Mouse (Mus musculus): ENCODE results near the gene 9530053A07Rik. TPM values are rescaled to one million over a fixed set of nuclear protein-coding genes. Genes with fewer than 3 reads are reported as not detected.

Gene 9530053A07Rik
- not detected in 2 replicates for polyA plus RNA-seq (2012)

DNA sequence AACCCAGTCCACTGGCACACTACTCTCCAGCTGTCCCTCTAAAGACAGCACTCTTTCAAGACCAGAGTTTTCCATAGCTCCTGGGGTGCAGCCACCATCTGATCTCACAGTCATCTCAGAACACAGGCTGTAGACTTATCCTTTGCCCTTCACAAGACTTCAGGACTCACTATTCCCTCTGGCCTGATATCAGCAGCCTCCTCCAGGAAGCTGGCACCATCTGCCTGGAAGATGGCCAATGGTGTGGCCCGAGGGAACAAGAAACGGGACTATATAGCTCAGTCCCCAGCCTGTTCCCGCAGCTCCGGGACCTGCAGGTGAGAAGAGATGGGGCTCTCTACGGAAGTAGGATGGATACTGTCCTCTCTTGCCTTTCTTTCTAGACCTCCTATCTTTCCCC, at the start of gene 9530053A07Rik:
9530053A07Rik (plus strand) TSS at position 301 of the 400 bp plus-strand sequence.
- no peak for TF ChIP-seq GATA1 (IDR thresholded peaks at IDR 0.05; ENCODE audit: low read length)

DNA sequence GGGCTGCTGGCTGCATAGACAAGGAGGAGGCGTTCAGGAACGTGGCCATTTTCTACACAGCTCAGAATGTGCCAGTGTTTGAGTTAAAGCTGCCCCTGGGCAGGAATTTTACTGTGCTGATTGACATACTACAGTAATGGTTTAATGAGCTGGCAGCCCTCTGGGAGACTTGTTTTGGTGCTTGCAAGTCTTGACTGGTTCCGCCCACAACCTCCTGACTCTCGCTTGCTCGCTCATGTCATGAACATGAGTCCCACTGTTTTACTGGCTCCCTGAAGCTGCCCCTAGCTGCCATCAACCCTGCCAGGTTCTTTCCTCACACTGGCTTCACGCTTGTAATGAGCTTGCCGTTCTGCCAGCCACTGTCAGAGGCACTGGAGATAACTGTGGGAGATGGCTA, 45.1 kb upstream of the 9530053A07Rik start:
- no peak for TF ChIP-seq GATA1 (IDR thresholded peaks at IDR 0.05; ENCODE audit: low read length)

DNA sequence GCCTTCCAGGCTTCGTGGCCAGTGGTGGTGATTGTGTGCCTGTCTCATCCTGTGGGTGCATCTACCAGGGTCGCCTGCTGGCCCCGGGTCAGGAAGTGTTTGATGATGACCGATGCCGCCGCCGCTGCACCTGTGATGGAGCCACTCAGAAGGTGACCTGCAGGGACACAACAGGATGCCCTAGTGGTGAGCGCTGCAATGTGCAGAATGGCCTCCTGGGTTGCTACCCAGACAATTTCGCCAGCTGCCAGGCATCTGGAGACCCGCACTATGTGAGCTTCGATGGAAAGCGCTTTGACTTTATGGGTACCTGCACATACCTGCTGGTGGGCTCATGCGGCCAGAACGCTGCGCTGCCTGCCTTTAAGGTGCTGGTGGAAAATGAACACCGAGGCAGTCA, 43.0 kb upstream of the 9530053A07Rik start:
- TF ChIP-seq GATA1 (IDR thresholded peaks at IDR 0.05; ENCODE audit: low read length) = no peak

DNA sequence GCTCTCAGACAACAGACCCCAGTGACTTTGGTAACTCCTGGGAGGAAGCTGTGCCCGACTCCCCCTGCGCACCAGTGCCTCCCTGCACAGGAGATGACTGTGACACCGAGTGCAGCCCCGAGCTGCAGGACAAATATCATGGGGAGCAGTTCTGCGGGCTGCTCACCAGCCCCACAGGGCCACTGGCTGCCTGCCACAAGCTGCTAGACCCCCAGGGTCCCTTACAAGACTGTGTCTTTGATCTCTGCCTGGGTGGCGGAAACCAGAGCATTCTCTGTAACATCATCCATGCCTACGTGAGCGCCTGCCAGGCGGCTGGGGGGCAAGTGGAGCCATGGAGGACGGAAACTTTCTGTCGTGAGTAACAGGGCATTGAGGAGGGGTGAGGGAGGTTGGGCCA, 35.7 kb upstream of the 9530053A07Rik start:
- no peak for TF ChIP-seq GATA1 (IDR thresholded peaks at IDR 0.05; ENCODE audit: low read length)

DNA sequence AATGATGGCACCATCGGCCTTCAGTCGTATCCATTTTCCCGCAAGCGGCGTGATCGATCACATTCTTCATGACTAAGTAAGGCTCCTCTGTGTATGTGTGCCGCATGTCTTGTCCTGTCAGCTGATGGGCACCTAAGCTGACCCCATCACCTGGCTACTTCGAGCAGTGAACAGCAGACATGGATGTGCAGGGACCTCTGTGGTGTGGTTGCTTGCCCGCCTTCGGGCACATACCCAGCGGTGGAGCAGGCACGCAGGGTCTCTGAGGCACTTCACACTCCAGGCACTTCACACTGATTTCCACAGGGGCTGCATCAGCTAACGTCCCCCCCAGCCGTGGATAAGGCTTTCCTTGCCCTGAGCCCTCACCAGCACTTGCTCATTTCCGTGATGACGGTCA, 30.2 kb upstream of the 9530053A07Rik start:
- TF ChIP-seq GATA1 (IDR thresholded peaks at IDR 0.05; ENCODE audit: low read length) = no peak

DNA sequence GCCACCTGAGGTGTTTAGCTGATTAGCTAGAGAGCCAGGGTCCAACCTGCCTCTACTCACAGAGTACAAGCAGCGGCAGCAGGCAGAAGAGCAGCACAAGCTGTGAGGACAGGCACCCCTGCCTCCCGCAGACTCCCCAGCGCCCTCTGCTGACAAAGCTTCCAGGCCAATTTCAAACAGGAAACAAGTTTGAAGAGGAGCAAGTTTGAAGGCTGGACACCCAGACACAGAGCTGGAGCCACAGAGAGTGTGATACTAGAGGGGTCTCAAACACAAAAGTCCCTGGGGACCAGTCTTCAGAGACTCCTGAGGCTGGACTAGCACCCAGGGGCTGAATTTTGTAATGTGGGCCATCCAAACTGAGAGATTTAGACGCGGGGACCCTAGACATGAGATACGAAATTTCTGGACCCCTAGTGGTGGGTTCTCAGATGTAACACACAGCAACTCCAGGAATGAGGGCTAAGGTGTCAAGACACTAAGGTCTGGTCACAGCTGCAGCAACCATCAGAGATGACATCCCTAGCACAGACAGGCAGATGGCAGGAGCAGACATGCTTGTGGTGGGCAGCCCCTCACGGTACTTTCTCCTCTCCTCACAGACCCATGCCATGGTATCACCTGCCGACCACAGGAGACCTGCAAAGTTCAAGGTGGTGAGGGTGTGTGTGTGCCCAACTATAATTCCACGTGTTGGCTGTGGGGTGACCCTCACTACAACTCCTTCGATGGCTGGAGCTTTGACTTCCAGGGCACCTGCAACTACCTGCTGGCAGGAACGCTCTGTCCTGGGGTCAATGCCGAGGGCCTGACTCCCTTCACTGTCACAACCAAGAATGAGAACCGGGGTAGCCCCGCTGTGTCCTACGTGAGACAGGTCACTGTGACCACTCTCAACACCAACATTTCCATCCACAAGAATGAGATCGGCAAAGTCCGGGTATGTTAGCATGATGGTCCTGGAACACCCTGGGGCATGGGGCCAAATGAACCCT, 28.4 kb upstream of the 9530053A07Rik start:
- TF ChIP-seq GATA1 (IDR thresholded peaks at IDR 0.05; ENCODE audit: low read length) = no peak

DNA sequence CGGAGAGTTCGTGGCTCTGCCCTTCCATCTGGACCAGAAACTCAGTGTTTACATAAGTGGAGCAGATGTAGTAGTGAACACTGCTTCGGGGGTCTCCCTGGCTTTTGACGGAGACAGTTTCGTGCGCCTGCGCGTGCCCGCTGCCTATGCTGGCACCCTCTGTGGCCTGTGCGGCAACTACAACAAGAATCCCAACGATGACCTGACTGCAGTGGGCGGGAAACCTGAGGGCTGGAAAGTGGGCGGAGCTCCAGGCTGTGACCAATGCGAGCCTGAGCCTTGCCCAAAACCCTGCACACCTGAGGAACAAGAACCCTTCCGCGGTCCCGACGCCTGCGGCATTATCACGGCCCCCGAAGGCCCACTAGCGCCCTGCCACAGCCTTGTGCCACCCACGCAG, 24.6 kb upstream of the 9530053A07Rik start:
- no peak for TF ChIP-seq GATA1 (IDR thresholded peaks at IDR 0.05; ENCODE audit: low read length)

DNA sequence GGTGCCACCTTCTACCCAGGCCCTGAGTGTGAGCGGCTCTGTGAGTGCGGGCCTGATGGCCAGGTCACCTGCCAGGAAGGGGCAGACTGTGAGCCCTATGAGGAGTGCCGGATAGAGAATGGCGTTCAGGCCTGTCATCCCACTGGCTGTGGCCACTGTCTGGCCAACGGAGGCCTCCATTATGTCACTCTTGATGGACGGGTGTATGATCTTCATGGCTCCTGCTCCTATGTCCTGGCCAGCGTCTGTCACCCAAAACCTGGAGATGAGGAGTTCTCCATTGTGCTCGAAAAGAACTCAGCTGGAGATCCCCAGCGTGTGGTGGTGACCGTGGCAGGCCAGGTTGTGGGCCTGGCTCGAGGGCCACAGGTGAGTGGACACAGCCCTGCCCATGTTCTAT, 23.0 kb upstream of the 9530053A07Rik start:
- no peak for TF ChIP-seq GATA1 (IDR thresholded peaks at IDR 0.05; ENCODE audit: low read length)

DNA sequence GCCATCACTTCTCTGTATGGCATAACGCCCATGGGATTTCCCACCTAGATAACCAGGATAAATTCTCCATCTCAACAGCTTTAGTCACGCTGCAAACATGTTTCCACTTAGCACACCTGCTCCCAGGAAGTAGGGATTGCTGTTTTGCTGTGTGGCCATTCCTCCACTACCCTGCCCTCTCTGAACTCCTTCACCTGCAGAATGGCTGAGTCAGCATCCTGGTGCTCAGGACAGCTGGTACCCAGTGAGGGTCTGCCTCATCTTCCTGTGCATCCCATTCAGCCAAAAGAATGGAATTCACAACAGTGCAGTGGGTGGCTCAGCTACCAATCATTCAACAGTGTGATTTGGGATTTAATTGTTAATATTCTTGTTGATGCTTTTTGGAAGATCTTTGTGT, 14.6 kb upstream of the 9530053A07Rik start:
- TF ChIP-seq GATA1 (IDR thresholded peaks at IDR 0.05; ENCODE audit: low read length) = no peak

DNA sequence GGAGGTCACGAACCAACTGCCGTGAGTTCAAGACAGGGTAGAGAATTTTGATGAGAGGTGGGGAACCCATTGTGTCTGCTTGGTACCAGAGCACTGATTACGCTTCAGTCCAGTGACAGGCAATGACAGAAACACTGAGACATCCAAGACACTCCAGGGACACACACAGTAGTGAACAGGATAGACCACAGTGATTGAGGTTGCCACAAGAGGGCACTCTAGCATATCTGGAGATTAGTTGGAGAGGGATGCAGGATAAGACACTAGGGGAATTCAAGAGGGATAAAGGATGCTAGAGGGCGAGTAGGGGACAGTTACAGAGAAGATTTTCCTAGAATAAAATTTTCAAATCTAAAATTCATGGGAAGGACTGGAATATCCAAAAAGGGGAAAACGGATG, 8.3 kb downstream of the 9530053A07Rik start:
- no peak for TF ChIP-seq GATA1 (IDR thresholded peaks at IDR 0.05; ENCODE audit: low read length)

DNA sequence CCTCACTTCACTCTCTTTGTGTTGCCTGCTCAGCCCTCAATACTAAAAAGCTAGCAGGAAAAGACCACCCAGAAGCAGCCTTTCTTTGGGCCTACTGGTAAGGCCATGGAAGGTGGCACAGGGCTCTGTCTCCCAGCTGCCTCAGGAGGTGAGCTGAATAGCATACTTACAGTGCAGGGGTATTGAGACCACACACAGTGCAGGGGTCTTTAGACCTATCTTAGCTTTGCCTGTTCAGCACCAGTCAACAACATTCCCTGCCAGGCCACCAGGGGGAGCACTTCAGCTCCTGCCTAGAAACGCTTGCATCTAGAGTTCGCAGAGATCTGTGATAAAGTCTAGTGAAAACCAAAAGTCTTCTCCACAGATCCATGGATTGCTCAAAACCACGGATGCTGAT, 19.0 kb downstream of the 9530053A07Rik start:
- TF ChIP-seq GATA1 (IDR thresholded peaks at IDR 0.05; ENCODE audit: low read length) = no peak

DNA sequence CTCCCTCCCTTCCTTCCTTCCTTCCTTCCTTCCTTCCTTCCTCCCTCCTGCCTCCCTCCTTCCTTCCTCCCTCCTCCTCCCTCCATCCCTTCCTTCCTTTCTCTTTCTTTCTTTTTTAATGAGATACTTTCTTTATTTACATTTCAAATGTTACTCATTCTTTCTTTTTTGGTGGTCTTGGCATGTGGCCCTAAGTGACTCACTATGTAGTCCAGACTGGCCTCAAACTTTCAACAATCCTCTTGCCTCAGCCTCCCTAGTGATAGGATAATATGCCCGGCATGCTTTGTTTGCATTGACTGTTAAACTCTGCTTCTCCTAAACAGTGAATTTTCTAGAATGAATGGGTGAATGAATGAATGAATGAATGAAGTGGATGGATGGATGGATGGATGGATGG, 20.6 kb downstream of the 9530053A07Rik start:
- no peak for TF ChIP-seq GATA1 (IDR thresholded peaks at IDR 0.05; ENCODE audit: low read length)

DNA sequence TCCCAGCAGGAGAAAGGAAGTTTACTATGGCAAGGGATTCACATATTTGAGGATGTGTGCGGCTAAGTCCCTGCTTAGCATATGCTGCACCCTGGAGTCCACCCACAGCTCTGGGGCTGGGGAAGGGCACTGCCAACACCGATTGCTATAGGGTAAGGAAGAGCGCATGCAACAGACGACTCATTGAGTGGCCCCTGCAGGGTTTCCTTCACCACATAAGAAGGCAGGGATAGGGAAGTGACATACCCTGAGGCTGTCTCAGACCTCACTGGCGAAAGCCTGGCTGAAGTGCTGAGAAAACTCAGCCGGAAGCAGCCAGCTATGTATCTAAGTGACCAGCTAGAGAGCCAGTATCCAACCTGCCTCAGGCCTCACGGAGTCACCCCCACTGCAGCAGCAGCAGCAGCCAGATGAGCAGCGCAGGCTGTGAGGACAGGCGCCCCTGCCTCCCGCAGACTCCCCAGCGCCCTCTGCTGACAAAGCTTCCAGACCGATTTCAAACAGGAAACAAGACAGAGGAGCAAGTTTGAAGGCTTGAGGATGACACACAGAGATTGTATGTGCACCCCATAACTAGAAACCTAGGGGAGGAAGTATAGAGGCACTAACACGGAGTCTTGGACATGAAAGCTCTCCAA, 22.4 kb downstream of the 9530053A07Rik start:
- no peak for TF ChIP-seq GATA1 (IDR thresholded peaks at IDR 0.05; ENCODE audit: low read length)

DNA sequence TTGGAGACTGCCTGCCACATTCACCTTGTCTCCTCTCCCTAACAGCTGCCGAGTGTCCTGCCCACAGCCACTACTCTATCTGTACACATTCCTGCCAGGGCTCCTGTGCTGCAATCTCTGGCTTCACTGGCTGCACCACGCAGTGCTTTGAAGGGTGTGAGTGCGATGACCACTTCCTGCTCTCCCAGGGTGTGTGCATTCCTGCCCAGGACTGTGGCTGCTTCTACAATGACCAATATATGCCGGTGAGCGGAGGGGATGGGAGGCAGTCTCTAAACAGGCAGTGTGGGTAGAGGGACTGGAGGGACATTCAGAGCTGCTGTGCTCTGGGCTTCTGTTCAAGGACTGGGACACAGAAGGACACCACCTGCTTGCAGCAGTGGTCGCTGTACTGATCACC, 30.0 kb downstream of the 9530053A07Rik start:
- TF ChIP-seq GATA1 (IDR thresholded peaks at IDR 0.05; ENCODE audit: low read length) = no peak

DNA sequence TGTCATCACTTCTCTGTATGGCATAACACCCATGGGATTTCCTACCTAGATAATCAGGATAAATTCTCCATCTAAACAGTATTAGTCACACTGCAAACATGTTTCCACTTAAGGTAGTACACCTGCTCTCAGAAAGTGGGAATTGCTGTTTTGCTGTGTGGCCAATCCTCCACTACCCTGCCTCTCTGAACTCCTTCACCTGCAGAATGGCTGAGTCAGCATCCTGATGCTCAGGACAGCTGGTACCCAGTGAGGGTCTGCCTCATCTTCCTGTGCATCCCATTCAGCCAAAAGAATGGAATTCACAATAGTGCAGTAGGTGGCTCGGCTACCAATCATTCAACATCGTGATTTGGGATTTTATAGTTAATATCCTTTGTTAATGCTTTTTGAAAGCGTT, 30.6 kb downstream of the 9530053A07Rik start:
- no peak for TF ChIP-seq GATA1 (IDR thresholded peaks at IDR 0.05; ENCODE audit: low read length)

DNA sequence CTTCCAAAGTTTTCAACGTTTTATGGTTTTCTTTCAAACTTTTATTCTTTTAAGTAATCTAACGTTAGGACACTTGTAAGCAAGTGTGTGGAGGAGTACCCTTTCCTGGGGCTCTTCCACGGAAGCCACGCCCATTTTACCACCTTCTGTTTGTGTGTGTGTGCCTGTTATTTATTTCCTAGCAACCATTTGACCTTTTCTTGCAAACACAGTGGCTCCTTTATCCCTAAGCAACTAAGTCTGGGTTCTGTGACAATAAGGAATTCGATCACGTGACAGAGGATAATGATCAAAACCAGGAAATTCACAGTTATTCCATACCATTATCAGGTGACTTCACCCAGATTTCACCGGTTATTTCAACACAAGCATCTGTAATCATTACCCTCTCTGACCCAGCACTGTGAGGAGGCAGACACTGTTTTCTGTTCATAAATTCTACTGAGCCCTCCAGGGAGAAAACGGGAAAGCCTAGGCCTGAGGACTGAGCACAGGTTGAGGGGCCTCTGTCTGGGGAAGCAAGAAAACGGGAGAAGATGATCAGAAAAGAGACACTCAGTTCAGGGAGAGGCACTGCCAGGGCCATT, 32.0 kb downstream of the 9530053A07Rik start:
- no peak for TF ChIP-seq GATA1 (IDR thresholded peaks at IDR 0.05; ENCODE audit: low read length)
